Mouse (Mus musculus) C2C12 (cell line): ENCODE data around the gene Mrc2.

Source experiments
- CEBPB ChIP-seq: IDR thresholded peaks from one replicate; pipeline ENCODE4 v1.6.1; 2011; ENCODE audit warnings: low read depth, mild to moderate bottlenecking, control low read depth, moderate library complexity
- CTCF ChIP-seq: IDR thresholded peaks from one replicate; pipeline ENCODE4 v1.5.1; 2011; ENCODE audit not compliant: control insufficient read depth, insufficient read depth, insufficient read length
- FOSL1 ChIP-seq: IDR thresholded peaks from one replicate; pipeline ENCODE4 v1.8.0; 2011; ENCODE audit warnings: mild to moderate bottlenecking, low read length; ENCODE audit not compliant: poor library complexity, insufficient read depth, severe bottlenecking
- MAX ChIP-seq: IDR thresholded peaks from one replicate; pipeline ENCODE4 v1.6.1; 2011; ENCODE audit warnings: mild to moderate bottlenecking, control low read depth
- MYOD1 ChIP-seq: IDR thresholded peaks from one replicate; pipeline ENCODE4 v1.6.1; 2011; ENCODE audit warnings: low read depth; ENCODE audit not compliant: control insufficient read depth, insufficient read length
- MYOG ChIP-seq: IDR thresholded peaks from one replicate; pipeline ENCODE4 v1.6.1; 2011; ENCODE audit not compliant: control insufficient read depth, insufficient read length; ENCODE audit errors: extremely low read depth
- USF1 ChIP-seq: IDR thresholded peaks from one replicate; pipeline ENCODE4 v1.6.1; 2011; ENCODE audit warnings: low read depth, mild to moderate bottlenecking, control low read depth, moderate library complexity

- no peak for TF ChIP-seq CTCF
- TF ChIP-seq MYOD1 = no peak
- TF ChIP-seq USF1 = no peak
- TF ChIP-seq MAX = peak; percentile 96
- TF ChIP-seq MYOG = no peak
- no peak for TF ChIP-seq FOSL1
- no peak for TF ChIP-seq CEBPB
Observed at GRCm38 (mm10) chr11:105292124-105293071, at the start of gene Mrc2.
